Mouse (Mus musculus) gastrocnemius, postnatal 10 days (tissue): Measurements from ENCODE around the gene Fezf2. TPM values are rescaled to one million over a fixed set of nuclear protein-coding genes. Genes with fewer than 3 reads are reported as not detected.

ENCODE experiments used
- DNase-seq: peaks from one replicate; pipeline ENCODE4 v3.0.0; 2021; ENCODE audit warnings: mixed read lengths
- long read RNA-seq, 2 experiments: library from polyadenylated mRNA; stranded (forward); transcript quantifications; one replicate each; pipeline ENCODE4 v2.0.0; 2021
- total RNA-seq, 2 experiments: library from RNA; stranded (reverse); gene quantifications; 2 replicates each; pipeline ENCODE4 v1.2.3; 2021

Gene Fezf2
- total RNA-seq: not detected
- long read RNA-seq, experiment 1: 0 reads
- long read RNA-seq, experiment 2: 0 reads

DNA sequence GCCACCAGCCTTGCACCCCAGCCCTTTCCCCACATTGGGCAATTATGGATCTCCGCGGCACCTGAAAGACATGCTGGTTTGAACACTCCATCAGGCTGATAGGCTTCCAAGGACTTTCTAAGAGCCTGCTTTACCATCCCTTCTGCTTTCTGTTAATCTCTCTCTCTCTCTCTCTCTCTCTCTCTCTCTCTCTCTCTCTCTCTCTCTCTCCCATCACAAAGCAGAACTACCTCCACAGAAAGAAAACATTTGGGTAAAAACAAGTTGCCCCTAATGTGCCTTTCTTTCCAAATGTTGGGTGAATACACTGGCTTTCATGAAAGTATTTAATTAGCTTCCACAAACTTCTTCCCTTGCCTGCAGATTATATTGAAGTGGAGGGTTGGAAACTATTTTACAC lies at the start of gene Fezf2:
Fezf2 (minus strand) TSS at position 101 of the 400 bp plus-strand sequence.
- no peak for DNase-seq

DNA sequence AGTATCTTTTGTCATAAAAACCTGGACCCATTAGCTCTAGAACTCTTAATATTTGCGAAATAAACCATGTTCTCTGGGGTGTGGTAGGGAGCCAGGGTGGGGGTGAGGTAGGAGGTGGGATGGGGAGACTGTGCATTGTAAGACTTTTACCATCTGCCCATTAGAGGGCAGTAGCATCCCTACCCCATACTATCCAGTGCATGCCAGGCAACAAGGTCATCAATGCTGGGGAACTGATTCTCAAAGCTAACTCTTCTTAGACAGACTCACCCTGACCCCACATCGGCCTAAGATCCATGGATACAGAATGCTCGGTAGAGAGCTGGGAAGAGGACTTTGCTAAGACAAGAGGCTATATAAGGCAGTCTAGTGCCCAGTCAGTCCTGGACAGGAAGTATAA lies 49.6 kb upstream of the Fezf2 start:
- no peak for DNase-seq

DNA sequence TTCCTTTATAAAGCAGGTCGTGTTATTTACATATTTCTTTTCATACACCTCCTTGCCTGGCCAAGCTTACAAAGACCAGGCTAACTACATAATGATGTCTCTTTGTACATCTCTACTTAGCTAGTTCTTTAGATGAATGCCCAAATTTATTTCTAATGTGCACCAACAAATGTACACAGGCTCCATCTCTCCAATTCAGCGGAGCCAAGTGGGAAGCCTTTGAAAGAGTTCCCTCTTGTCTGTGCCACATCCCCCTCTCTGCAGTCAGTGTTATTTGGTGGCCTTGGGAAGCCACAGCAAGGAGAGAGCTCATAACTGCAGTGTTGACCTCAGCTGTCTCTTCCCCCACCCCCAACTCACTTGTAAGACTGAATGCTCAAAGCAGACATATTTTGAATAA lies 46.3 kb upstream of the Fezf2 start:
- DNase-seq: no peak

DNA sequence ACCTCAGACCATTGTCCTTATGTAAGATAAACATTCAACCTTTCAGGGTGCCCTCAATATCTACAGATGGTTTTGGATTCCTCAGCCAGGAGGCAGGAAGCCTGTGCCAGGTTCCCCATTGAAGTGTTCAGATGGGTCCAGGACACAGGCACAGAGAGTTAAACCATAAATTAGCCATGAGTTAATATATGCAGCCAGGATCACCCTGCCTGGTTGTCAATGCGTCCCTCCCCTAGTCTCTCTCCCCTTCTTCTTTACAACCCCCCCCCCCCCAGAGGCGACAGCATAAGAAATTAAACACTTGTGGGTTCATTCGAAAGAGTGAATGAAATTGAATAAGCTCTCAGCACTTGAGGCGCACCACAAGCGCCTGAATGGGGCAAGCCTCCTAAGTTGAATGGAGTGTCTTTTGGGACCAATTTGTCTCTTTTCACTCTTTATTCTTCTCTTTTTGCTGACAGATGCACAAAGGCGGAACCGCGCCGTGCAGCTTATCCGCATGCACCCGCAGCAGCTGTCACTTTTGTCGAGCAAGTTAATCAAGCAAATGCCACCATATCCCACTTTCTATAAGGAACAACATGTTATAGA lies 45.4 kb upstream of the Fezf2 start:
- no peak for DNase-seq

DNA sequence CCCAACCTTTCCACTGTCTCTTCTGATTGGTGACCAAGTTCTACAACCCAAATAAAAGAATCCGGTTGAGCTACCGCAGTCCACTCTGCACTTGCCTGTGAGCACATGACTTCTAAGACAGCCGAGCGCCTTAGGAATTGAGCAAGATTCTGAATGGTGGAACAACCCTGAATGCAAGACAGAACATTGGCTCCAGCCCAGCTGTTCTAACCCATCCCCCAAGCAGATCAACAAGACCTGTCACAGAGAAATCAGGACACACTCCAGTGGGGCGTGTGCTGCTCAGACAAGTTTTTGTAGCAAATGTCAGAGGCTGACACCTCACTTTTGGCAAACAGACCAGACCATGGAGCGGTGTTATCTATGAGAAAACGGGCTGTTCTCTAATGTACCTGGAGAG lies 43.2 kb upstream of the Fezf2 start:
- no peak for DNase-seq

DNA sequence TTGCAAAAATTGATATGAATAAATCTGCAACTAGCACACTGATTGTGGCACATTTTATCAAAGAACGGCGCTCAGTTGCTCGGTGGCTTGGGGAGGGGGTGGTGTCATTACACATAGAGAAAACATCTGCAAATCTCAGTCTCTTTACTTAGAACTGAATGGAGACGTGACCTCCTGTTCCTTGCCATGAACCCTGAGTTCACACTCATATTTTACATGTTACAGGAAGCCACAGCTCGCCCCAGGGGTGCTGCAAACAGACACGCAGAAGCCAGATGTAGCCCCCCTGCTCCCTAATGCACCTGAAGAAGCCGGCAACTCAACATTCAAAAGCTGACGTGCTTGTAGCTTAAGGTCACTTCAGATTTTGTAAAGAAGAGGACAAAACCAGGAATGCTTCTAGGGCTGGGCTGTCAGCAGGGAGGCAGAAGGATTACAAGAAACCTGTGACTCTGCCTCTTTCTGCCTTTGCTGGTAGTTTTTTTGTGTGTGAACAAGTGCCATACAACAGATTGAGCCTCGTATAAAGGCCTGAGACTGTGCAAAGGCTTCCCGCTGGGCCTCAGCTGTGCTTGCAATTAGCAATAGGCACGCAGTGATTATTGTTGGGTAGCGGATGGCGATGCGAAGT lies 40.9 kb upstream of the Fezf2 start:
- no peak for DNase-seq

DNA sequence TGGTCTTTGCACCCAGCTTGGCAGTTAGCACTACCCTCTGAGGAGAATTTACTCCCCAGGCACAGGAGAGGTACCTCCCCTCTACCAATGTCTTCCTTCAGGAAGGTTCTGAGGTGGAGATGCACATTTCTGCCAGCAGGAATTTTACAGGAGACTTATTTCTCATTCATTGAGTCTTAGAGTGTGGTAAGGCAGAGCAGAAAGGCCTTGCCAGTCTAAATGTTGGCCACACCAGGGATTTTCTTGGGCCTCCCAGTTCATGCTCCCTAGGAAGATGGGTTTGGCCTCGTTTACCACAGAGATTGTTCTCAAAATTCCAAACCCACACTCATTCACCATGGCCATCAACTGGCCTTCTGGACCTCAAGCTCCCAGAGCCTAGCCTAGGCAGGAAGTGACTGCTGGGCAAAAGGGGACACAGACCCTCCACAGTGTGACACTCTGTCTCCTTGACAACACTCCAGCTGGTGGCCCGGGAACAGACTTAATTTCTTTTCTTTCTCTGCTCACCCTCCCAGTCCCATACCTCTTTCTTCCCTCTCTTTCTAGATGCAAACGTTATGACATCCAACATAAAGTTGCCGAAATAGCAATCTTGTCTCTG lies 40.3 kb upstream of the Fezf2 start:
- no peak for DNase-seq

DNA sequence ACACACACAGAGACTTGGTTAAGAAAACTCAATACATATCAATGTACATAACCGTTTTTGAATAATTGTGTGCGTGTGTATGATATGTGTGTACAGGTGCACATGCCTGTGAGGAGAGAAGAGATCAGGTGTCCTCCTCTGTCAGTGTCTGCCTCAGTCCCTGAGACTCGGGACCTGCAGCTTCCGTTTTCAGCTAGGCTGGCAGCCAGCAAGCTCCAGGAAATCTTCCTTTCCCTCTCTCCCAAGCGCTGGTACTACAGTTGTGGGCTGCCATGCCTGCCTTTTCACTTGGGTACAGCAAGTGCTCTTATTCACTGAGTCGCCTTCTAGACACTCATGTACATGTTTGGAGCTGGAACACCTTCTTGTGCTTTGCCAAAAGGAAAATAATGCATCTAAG lies 39.2 kb upstream of the Fezf2 start:
- DNase-seq: no peak

DNA sequence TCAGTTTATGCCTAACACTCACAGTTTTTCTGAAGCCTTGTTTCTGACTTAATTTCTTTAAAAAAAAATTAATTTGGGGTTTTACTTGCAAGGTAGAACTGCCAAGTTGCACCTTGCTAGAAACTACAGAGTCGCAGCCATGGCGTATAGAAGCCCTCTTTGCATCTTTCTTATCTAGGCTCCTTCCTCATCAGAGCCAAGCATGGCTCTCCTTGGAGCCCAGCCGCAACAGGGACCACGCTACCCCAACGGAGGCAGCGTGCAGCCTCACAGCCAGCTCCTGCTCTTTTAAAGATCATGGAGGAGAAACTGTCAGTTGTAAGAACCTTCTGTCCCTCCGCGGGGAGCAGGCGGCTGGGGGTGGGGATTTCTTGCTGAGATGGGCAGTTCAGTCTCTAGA lies 29.9 kb upstream of the Fezf2 start:
- no peak for DNase-seq

DNA sequence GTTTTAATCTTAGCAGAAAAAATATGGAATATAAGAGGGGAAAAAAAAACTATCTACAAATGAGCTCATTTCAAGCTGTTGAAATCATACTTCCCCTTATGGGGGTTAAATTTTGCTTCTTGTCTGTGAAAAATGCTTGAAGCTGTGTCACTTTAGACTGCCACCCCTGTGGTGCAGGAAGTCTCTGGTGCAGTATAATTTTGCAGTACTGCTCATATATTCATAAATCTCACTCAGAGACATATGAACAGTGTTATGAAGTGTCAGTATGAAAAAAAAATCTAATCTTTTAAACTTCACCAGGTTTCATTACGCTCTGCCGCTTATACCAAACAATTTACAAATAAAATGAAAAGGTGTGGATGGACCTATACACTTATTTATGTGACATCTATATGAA lies 29.3 kb upstream of the Fezf2 start:
- DNase-seq: no peak

DNA sequence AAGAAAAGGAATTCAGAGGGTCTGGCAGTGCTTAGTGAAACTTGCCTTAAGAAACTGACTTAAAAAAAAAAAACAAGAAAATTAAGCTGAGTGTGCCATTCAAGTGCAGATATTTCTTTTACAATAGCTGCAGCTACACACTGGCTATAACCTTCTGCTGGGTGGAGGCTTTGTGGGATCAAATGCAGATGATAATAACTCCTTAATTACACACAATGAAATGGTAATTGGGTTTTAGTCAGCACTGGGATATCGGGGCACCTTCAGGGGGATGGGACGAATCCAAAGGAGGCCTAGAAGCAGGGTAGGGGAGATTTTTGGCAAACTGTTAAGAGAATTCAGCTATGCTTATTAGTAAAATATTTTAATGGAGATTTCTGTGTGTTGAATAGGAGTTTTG lies 27.5 kb upstream of the Fezf2 start:
- no peak for DNase-seq

DNA sequence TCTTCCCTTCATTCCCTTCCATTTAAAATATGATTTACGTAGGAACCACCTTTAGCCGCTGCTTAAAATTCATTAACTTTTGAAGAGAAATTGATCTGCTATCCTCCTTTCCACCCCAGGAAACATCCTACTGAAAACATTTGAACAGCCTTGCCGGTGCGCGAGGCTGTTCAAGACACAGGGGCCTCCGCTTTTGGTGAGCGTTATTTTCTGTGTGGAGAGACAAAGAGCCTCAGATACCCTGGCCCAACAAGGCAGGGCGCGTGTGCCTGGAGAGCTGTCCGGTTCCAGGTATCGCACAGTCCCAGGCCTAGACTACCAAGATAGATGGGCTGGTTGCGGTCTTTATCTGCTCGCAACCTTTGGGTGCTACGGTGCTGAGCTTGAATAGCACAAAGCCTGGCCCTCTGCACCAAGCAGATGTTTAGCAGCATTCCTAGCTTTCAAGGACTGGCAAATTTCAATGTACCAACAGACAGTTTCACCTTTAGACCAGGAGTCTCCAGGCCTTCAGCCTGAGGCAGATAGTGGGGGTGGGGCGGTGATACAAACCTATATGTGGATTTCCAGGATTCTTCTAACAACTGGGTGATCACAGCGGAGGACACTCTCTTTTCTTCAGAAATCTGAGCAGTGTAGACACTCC lies 2.4 kb upstream of the Fezf2 start:
- no peak for DNase-seq

DNA sequence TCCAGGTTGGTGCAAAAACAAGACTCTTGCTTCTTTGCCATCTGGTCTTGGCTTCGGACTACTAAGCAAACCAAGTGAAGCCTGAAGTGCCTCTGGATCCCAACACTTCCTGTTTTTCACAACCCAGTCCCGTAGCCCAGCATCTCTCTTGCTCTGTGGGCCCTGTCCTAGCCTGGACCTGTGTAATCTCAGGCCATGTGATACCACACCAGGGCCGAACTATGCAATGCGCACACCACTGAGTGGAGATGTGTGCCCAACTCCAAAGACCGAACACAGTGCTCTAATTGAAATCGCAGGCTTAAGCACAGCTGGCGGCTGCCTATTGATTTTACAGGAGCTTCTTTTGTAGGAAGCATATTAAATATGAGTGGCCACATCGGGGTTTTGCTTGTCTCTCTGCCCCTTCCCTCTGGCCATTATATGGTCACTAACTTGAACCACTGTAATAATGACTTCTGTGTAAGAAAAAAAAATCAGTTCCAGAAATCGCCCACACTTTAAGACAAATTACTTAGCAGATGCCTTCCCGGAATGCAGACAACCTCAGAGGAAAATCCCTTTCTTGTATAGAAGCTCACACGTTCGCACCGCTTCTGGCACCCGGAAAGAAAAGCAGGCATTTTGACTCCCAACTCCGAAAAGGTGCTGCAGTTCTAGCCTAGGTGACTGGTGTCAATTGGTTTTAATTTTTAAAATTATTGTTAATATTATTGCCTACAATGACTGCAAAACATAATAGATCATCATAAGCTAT lies 1.5 kb upstream of the Fezf2 start:
- no peak for DNase-seq

DNA sequence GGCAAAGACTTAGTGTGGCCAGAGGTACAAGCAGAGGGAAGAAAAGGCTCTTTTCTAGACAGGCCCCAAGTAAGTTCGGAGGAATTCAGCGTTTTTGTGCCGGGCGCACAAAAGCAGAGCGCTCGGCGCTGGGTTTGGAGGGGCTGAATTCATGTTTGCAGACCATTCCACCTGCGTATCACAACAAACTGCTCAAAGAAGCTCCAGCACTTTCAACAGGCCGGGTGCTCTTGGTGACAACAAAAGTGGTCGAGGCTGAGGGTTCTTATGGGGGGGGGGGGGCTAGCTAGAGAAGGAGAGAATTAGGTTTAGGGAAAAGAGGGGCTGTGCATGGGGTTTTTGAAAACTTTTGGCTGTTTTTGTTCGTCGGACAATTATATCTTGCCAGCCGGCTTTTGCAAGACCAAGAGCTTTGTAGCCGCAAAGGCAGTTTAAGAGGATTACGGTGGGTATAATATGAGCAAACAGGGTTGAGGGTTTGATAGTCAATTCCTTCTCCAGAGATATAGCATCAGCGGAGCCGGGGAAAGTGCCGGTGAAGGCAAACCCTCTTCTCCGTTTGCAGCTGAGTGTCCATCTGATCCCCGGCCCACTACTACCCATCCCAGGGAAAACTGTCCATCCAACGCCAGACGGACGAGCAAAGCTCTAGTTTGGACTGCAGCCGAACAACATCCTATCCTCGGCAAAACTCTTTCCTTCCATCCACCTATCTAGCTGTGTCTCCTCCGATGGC lies 956 bp downstream of the Fezf2 start:
- no peak for DNase-seq

DNA sequence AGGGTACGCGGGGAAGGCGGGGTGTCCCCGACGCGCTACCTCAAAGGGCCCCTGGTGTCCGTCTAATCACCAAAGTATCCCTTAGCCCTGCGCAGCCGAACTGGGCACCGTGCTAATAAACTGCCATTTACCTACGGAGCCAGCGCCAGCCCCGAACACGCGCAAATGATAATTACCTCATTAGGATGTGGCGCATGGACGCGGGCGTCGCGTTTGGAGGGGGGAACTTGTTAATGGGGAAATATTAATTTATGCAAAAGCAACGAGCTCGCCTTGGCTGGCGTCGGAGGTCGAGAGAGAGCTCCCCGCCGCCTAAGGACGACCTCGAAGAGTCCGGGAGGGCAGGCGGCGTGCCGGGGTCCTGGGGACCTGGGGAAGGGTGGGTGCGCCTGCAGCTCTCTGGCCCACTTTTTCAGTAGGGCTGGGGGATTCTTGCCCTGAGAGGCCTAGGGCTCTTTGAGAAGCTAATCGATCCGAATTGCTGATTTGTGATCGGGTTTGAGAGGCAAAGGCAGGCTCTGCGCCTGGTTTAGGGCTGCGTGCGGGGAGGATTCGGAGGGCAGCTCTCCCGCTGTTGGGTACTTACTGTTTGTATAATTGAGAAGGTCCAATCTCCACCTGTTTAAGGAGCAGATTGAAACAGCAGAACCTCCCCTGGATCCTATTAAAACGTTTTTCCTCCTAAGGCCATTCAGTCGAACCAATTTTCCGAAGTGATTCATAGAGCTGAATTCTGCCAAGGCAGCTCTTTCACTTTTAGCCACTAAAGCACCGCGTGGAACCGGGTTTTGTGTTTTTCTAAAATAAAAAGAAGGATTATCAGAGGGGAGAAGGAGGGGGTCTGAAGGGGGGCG lies 1.8 kb downstream of the Fezf2 start:
- DNase-seq: no peak

DNA sequence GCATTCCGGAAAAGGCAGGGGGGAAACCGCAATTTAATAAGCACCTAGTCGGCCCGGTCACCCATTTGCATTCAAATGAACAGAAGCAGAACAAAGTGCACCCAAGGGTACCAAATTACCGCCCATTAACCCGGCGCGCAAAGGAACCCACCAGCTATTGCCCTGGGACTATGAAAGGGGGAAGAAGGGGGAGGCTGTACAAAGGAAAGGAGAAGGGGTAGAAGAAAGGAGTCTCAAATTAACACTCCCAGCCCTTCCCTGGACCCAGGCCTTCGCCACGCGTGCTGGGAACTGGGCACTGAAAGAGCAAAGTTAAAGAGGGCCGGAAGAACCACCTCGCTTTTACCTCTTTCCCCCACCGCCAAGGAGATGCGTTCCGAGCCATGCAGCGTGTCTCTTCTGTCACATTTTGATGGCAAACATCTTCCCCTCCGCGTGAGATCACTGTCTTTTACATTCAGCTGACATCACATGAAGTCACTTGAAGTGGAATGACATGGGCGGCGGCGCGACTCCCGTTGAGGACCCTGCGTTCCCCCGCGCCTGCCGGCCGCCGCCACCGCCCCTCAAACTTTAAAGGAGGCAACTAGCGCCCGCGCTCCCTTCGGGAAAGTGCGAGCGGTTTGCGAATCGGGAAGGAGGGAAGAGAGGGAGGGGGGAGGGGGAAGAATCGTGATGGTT lies 2.6 kb downstream of the Fezf2 start:
- no peak for DNase-seq

DNA sequence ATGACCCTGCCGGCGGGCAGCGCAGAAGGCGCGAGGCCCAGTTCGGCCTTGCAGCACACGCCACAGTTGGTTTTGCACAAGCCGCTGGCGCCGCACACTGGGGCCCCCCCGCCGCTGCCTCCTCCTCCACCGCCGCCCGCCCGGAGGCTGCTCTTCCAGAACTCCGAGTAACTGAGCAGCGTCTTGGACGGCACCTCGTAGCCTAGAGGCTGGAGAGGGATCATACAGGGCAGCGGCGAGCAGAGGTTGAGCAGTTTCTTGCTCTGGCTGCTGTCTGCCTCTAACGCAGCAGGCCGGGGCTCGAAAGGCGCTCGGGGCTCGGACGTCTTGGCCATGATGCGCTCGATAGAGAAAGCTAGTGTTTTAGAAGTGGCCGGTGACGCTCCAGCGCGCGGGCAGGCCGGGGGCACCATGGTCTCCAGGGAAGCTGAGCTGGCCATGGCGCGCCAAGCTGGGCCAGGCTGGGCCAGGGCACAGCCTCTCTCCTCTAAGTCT lies 3.2 kb downstream of the Fezf2 start:
- DNase-seq: peak; percentile 14

DNA sequence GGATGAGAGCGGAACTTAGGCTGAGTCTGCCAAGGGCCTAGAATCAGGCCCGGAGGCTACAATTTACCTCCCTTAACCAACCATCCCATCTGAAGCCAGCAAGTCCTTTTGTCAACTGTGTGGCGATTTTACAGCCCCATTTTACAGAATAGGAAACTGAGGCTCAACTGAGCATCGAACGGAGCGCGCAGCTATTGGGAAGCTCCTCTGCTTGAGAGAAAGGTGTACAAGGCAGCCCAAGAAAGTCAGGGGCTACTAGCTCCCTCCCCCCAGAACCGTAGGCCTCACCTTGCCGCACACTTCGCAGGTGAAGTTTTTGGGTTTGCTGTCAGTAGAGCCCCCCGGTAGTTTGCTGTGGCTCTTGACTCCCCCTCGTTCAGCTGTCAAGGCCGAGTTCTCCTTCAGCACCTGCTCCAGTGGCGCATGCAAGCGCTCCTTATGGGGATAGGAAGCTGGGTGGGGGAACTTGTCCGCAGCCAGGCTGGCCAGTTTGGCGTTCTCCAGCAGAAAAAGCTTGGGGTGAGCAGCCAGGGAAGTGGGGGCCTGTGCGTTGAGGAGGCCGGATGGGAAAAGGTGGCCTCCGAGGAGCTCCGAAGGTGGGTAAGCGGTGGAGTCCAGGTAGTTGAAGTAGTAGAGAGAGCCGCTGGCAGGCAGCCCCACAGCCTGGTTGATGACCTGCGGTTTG lies 3.8 kb downstream of the Fezf2 start:
- DNase-seq: no peak

DNA sequence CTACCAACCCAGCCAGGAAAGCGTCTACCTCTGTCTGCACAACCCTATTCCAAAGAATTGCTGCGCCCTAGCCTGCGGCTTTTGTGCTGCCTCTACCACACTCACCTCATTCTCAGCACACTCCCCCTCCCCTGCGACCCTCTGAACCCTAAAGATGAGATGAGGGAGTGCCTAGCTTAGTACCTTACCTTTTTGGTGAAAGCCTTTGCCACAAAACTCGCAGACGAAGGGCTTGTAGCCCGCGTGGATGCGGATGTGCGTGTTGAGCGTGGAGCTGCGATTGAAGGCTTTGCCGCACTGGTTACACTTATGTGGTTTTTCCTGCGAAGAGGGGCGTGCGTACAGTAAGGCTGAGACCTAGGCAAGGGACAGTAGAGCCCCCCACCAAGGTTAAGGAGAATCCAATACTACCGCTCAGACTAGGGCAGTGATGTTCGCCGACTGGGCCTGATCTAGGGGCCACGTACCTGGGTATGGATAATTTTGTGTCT lies 4.5 kb downstream of the Fezf2 start:
- no peak for DNase-seq
